Mouse (Mus musculus) kidney, adult 8-10 months (tissue): ENCODE measurements at regions not wholly inside any gene's neighbourhood (a gene's known extent, or its start where the extent isn't known, plus 50 kb on each side); places are given as distances from the start of the nearest gene placed in this dataset.

Source experiments
- DNase-seq, 2 experiments: peaks; one replicate each; pipeline ENCODE4 v3.0.0; 2022

- DNase-seq, result no peak
Measured at GRCm38 (mm10) chr13:3708896-3709631, 75.2 kb downstream of the Asb13 start.
